Mouse (Mus musculus) heart, embryonic 10.5 days (tissue): ENCODE results near the gene Timm29. TPM values are rescaled to one million over a fixed set of nuclear protein-coding genes. Genes with fewer than 3 reads are reported as not detected.

Source experiments
- DNase-seq: peaks from one replicate; pipeline ENCODE4 v3.0.0-alpha.2; 2017; ENCODE audit warnings: low spot score
- H3K27ac ChIP-seq: fragments of 300-500 bp; sonication (generic); 2 replicates; pipeline ENCODE4 v1.5.1; 2016; ENCODE audit warnings: mild to moderate bottlenecking
- H3K27me3 ChIP-seq: fragments of 300-500 bp; sonication (generic); 2 replicates; pipeline ENCODE4 v1.6.1; 2016; ENCODE audit warnings: mild to moderate bottlenecking; ENCODE audit not compliant: poor library complexity, insufficient read depth, severe bottlenecking
- H3K36me3 ChIP-seq: fragments of 300-500 bp; sonication (generic); 2 replicates; pipeline ENCODE4 v1.6.1; 2016; ENCODE audit warnings: mild to moderate bottlenecking, moderate library complexity
- H3K4me1 ChIP-seq: fragments of 300-500 bp; sonication (generic); 2 replicates; pipeline ENCODE4 v1.6.1; 2016; ENCODE audit warnings: mild to moderate bottlenecking
- H3K4me3 ChIP-seq: fragments of 300-500 bp; sonication (generic); 2 replicates; pipeline ENCODE4 v1.5.1; 2016; ENCODE audit warnings: mild to moderate bottlenecking, moderate library complexity
- H3K9me3 ChIP-seq: fragments of 300-500 bp; sonication (generic); 2 replicates; pipeline ENCODE4 v1.6.1; 2016; ENCODE audit warnings: mild to moderate bottlenecking, moderate library complexity
- WGBS: fragments of 180-500 bp; shearing (Covaris S2); methylation state at CpG from one replicate; pipeline ENCODE4 v1.1.7; 2016; 5-methylcytosine and 5-hydroxymethylcytosine counted together
- microRNA counts: library from miRNA; unstranded; fragments of <30 nt; microRNA quantifications from one replicate; lab custom pipeline; 2017
- microRNA-seq: library from miRNA; unstranded; fragments of <30 nt; microRNA quantifications from one replicate; pipeline ENCODE4, GENCODE M21; 2017
- polyA plus RNA-seq: library from polyadenylated mRNA; unstranded; fragments of >200 nt; fragmentation: Nextera tagmentation; extraction: Ambion mirVana; gene quantifications from 2 replicates; pipeline ENCODE4 v1.2.1, GENCODE M21; 2016

The Timm29 gene
- polyA plus RNA-seq, 1 experiment from 2014 or later = 33.3 TPM

GRCm38 (mm10) chr9:21630673-21631072 is 38.2 kb downstream of the Timm29 start:
- H3K36me3 ChIP-seq = peaks cover 37% of the 10 kb centered on the region
- no peak for DNase-seq
- H3K27me3 ChIP-seq = no peaks in the 10 kb centered on the region
- H3K4me3 ChIP-seq = no peak overlapping the region
- 88% methylated on average over 3 of the region's 3 CpGs for WGBS
- no peak overlapping the region for H3K27ac ChIP-seq
- no peaks in the 10 kb centered on the region for H3K9me3 ChIP-seq
- 0 out of 2 replicates have a peak, but pooled peaks cover 2% of the 10 kb centered on the region for H3K4me1 ChIP-seq

- DNase-seq = no peak
- Histone ChIP-seq H3K9me3 (no peaks in the 10 kb centered on the region), H3K27me3 (no peaks in the 10 kb centered on the region), H3K4me1 (no peaks in the 10 kb centered on the region), H3K4me3 (no peak overlapping the region), H3K27ac (no peak overlapping the region), H3K36me3 (peaks cover 62% of the 10 kb centered on the region)
- 85% methylated on average over 3 of the region's 3 CpGs for WGBS
These were observed 40.6 kb downstream of the Timm29 start for GRCm38 (mm10) chr9:21633106-21633505.

GRCm38 (mm10) chr9:21635639-21636038 is 43.1 kb downstream of the Timm29 start:
- no peak overlapping the region for H3K4me3 ChIP-seq
- peaks cover 87% of the 10 kb centered on the region for H3K36me3 ChIP-seq
- no peaks in the 10 kb centered on the region for H3K4me1 ChIP-seq
- H3K9me3 ChIP-seq = no peaks in the 10 kb centered on the region
- no peak overlapping the region for H3K27ac ChIP-seq
- DNase-seq = no peak
- no peaks in the 10 kb centered on the region for H3K27me3 ChIP-seq
- 79% methylated on average over 7 of the region's 7 CpGs for WGBS

- peaks cover 100% of the 10 kb centered on the region for H3K36me3 ChIP-seq
- 96% methylated on average over 11 of the region's 11 CpGs for WGBS
- no peaks in the 10 kb centered on the region for H3K4me1 ChIP-seq
- H3K27me3 ChIP-seq = no peaks in the 10 kb centered on the region
- no peak overlapping the region for H3K4me3 ChIP-seq
- H3K9me3 ChIP-seq = no peaks in the 10 kb centered on the region
- DNase-seq = no peak
- no peak overlapping the region for H3K27ac ChIP-seq
These were observed 46.5 kb downstream of the Timm29 start for GRCm38 (mm10) chr9:21639031-21639430.

MicroRNAs encoded within 50 kb of the gene (microRNA counts, 519-probe panel; counts per million panel counts)
- not detected for microRNA mmu-miR-1946b (lab: Ali Mortazavi, UCI)

Small RNA genes within 50 kb of the gene (microRNA-seq; reads per million reads assigned to microRNA genes)
- gene Mir1946b = not detected

Other genes starting within 250 kb of the Timm29 start
- gene Ilf3, start 224.9 kb upstream of the Timm29 start, polyA plus RNA-seq = 166 and 197 TPM in 2 replicates
- 38.9 and 51.3 TPM in 2 replicates for gene Qtrt1, start 180.9 kb upstream of the Timm29 start, polyA plus RNA-seq
- 81.6 and 92.1 TPM in 2 replicates for gene Dnm2, start 167.8 kb upstream of the Timm29 start, polyA plus RNA-seq
- gene Tmed1, start 82.5 kb upstream of the Timm29 start, polyA plus RNA-seq = 119 and 134 TPM in 2 replicates
- 1.3 and 2.5 TPM in 2 replicates for gene AB124611, start 66.5 kb upstream of the Timm29 start, polyA plus RNA-seq
- 49.0 and 59.6 TPM in 2 replicates for gene Carm1, start 45.8 kb upstream of the Timm29 start, polyA plus RNA-seq
- gene Yipf2, start 106 bp downstream of the Timm29 start, polyA plus RNA-seq = 17.1 and 22.8 TPM in 2 replicates
- 91.1 and 113 TPM in 2 replicates for gene Smarca4, start 23.4 kb downstream of the Timm29 start, polyA plus RNA-seq
- gene Ldlr, start 130.8 kb downstream of the Timm29 start, polyA plus RNA-seq = 36.6 and 42.9 TPM in 2 replicates
- 112 and 160 TPM in 2 replicates for gene Spc24, start 167.6 kb downstream of the Timm29 start, polyA plus RNA-seq
- 16.4 and 16.9 TPM in 2 replicates for gene Kank2, start 206.0 kb downstream of the Timm29 start, polyA plus RNA-seq
- 2.5 and 5.7 TPM in 2 replicates for gene Angptl8, start 242.8 kb downstream of the Timm29 start, polyA plus RNA-seq